ENCODE assay signal across 28 mouse cellular contexts in the genomic region with DNA sequence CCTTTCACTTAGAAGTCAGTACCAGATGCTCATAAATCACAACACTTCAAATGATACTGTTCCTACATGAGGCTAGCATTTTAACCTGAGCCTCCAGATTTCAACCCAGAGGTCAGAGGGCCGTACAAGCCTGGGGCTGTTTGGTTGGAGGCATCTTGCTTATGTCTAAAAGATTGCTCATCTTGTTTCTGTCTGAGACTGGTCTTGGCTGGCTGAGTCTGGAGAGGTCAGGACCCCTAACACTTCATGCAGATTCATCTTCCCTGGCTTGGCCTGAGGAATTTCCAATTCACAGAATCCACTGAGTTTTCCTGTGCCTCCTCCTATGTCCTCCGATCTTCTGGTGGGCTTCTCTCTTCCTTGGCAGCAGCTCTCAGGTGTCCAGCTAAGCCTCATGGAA. TPM values are rescaled to one million over a fixed set of nuclear protein-coding genes. Genes with fewer than 3 reads are reported as not detected.
"Had no signal": no experiment of that assay in that cellular context is flagged by ENCODE, and none has a peak within 500 bp of the region (broad histone marks: within the 10 kb centered on the region; RNA-seq: fewer than 3 reads in every experiment).

No protein-coding gene starts in this region.

- H3K27ac ChIP-seq: gastrocnemius, adult 2 months; heart, embryonic 10.5 days; heart, embryonic 13.5 days; heart, embryonic 15.5 days; hindbrain, embryonic 13.5 days; hindbrain, embryonic 15.5 days; hindbrain, postnatal 0 days; left cerebral cortex, adult 2 months; limb, embryonic 10.5 days; limb, embryonic 12.5 days; liver, embryonic 13.5 days; liver, embryonic 15.5 days had no signal

- ATAC-seq: hindbrain, postnatal 0 days; intestine, embryonic 16.5 days had no signal

- H3K4me2 ChIP-seq: heart, embryonic 13.5 days; heart, embryonic 15.5 days; hindbrain, embryonic 13.5 days; hindbrain, embryonic 15.5 days; limb, embryonic 12.5 days; liver, embryonic 11.5 days; liver, embryonic 13.5 days; liver, embryonic 15.5 days had no signal

- H3K4me3 ChIP-seq: gastrocnemius, adult 2 months; heart, embryonic 10.5 days; heart, embryonic 13.5 days; heart, embryonic 15.5 days; hindbrain, embryonic 13.5 days; hindbrain, embryonic 15.5 days; left cerebral cortex, adult 2 months; limb, embryonic 10.5 days; limb, embryonic 12.5 days; liver, embryonic 13.5 days; liver, embryonic 15.5 days had no signal

- H3K9ac ChIP-seq: heart, embryonic 13.5 days; heart, embryonic 15.5 days; hindbrain, embryonic 13.5 days; hindbrain, embryonic 15.5 days; limb, embryonic 12.5 days; liver, embryonic 13.5 days; liver, embryonic 15.5 days had no signal

- DNase-seq: gastrocnemius, adult 2 months; gastrocnemius, postnatal 10 days; gastrocnemius, postnatal 25 days; heart, adult 18-20 months; heart, postnatal 14 days; heart, postnatal 36 days; kidney, adult 18-20 months; kidney, adult 8-10 months; kidney, postnatal 14 days; kidney, postnatal 36 days; layer of hippocampus, adult 9-11 months; liver; liver, embryonic 13.5 days had no signal

- H3K27me3 ChIP-seq: heart, embryonic 13.5 days; heart, embryonic 15.5 days; hindbrain, embryonic 13.5 days; hindbrain, embryonic 15.5 days; limb, embryonic 12.5 days; liver, embryonic 13.5 days; liver, embryonic 15.5 days had no signal

- H3K36me3 ChIP-seq: heart, embryonic 10.5 days; heart, embryonic 13.5 days; heart, embryonic 15.5 days; hindbrain, embryonic 13.5 days; hindbrain, embryonic 15.5 days; limb, embryonic 10.5 days; limb, embryonic 12.5 days; liver, embryonic 13.5 days; liver, embryonic 15.5 days had no signal

- H3K9me3 ChIP-seq: heart, embryonic 10.5 days; heart, embryonic 13.5 days; heart, embryonic 15.5 days; hindbrain, embryonic 13.5 days; hindbrain, embryonic 15.5 days; limb, embryonic 10.5 days; limb, embryonic 12.5 days; liver, embryonic 13.5 days; liver, embryonic 15.5 days had no signal

- H3K4me1 ChIP-seq: heart, embryonic 13.5 days; hindbrain, embryonic 15.5 days; limb, embryonic 12.5 days; liver, embryonic 13.5 days; liver, embryonic 15.5 days had no signal

RNA-seq across cellular contexts. Expression of gene Vwa3b, which starts 57.7 kb away (rescaled TPM):
- total RNA-seq: granulocyte monocyte progenitor cell, adult 5-6 weeks; hematopoietic stem cell, adult 5-6 weeks had no signal
- polyA plus RNA-seq: heart, embryonic 10.5 days; kidney, embryonic 14.5 days; liver, embryonic 11.5 days; liver, embryonic 13.5 days; liver, embryonic 15.5 days had no signal
